Mouse (Mus musculus): ENCODE results near the gene Cdh15. TPM values are rescaled to one million over a fixed set of nuclear protein-coding genes. Genes with fewer than 3 reads are reported as not detected.
A peak's percentile ranks its signal among the peaks of the same experiment; 100 is the strongest.

Gene Cdh15
- under 1 TPM; 0.36 to 0.53 TPM for total RNA-seq (2021)
- long read RNA-seq, experiment 1, result 0 reads
- long read RNA-seq, experiment 2, partial matches to known transcripts, result 2 of 2 reads
- long read RNA-seq, experiment 2, other reads (novel, unspliced or antisense), result 0 of 2 reads

DNA sequence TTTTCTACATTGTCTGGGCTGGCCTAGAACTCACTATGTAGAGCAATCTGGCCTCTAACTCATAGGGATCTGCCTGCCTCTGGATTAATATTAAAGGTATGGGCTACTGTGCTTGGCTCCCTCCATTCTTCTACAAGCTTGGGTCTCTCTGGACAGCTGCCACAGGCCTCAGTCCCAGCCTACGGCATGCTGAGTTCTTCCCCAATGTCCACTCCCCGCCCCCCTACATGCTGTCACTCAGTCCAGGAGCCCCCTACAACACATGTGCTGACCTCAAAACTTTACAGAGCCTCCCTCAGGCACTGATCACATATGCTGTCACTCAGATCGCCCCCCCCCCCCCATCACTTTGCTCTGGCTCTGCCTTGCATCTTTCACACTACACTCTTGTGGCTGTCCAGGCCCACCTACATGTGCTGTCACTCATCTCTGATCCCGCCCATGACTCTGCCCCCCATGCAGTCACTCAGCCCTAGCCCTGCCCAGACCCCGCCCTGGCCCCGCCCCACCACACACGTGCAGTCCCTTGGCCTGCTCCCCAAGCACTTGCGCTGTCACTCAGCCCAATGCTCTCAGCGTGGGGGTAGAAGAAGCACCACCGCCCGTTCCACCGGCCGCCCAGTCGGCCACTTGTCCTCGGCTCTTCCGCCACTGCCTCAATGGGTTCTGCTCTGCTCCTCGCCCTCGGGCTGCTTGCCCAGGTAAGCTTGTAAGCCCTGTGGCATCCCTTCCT, at the start of gene Cdh15:
Cdh15 (plus strand) TSS at position 138 of the 733 bp plus-strand sequence.
- DNase-seq, result peak; percentile 57 to 58

DNA sequence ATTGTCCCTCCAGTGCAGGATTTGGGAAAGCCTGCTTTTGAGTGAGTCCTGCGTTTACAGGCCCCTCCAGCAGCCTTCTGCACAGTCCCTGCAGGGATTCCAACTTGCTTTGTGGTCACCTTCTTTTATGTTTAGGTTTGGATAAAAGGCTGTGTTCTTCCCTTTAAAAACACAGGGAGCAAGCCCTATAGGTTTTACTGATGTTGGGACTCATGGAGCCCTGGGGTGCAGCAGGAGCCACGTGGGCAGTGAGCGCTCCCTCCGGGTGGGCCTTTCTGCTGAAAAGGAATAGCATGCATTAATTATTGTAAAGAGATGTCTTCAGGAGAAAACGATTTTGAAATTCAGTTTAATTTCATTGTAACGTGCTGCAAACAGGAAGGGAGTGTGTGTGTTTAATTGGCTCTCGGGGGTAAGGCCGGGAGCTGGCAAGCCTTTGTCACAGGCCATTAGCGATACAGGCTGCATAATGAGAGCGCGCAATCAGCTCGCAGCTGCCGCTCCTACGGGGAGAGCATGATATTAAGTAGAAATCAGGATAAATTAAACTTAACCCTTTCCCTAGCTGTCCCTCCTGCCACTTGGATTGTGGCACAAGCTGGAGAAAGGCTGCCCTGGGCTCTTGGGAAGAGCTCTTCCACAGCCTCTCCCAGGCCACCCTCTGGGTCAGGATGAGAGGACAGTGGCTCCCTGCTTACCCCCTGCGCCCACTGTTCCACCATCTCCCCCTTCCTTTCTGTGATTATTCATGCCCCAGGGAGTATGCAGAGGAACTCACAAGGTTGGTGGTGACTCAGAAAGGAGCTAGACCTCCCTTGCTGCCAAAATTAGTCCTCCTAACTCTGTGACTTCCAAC, 43.6 kb upstream of the Cdh15 start:
- peak in 1 of 2 experiments; percentile 27 for DNase-seq

DNA sequence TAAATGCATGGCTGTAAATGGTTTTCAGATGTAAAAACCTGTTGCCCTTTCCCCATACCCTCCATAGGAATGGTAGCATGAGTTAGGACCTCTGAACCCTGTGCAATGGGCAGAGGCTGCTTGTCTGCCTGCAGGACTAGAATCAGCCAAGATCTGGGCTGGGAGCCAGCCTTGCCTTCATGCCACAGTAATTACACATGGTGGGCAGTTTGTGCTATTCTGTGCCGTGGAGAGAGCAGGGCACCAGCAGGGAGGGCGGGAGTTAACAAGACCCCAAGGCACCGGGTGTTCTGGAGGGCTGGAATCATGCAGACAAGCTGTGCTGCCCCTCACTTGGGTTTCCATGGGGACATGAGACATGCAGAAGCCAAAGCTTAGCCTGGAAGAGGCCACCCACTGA, 42.4 kb upstream of the Cdh15 start:
- DNase-seq, result peak in 1 of 2 experiments; percentile 69

DNA sequence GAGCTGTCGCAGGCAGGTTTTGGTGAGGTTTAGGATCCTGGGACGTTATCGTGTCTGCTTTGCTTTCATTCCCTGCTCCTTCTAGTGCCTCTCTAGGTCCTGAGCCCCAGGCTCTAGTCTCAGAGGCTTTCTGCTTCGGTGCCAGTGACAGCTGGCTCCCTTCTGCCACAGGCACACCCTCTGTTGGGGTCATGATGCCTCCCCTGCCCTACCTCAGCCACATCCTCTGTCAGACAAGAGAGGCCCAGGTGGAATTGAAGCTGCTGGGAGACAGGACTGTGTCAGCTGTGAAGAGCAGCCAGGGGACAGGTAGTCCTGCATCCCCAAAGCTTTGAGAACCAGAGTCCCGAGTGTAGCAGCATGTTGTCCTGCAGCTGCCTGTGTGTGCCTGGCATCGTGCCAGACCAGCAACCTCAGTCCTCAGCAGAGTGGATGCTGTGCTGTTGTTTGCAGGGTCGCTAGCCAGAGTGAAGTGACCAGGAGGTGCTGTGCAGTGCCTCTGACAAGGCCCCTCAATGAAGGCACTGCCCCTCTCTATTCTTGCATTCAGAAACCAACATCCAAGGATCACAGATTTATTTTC, 40.7 kb upstream of the Cdh15 start:
- DNase-seq, result no peak

DNA sequence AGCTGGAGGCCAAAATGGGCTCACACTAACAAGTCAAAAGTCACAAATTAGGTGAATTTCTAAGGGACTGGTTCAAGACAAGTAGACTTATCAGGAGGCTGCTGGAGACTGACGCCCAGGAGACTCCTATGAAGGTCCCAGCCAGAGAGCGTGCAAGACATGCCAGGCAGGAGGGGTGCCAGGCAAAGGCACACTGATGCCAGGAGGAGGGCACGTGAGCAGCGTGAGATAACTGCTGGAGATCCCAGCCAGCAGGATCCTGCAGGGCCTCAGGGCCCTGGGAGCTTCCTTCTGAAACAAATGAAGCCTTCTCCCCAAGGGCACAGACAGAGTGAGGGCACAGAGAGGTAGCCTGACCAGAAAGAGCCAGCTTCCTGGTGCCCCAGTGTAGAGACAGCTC, 39.9 kb upstream of the Cdh15 start:
- DNase-seq, result peak in 1 of 2 experiments; percentile 64

DNA sequence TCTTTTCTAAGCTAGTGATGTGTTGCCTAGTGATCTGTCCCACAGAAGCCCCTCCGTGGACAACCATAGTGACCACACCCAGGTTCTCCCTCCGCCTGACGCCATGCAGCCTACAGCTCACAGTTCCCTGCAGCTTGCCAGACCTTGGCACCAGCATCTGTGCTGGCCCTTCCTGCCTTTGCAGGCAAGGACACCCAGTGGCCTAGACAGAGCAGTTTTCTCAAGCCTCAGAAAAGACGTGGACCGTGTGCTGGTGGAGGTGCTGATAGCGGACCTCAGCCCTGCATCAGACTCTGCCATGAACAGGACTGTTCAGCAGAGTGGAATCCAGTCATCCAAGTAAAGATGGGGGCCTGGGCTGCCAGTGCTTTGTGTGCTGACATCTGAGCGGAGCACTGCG, 37.4 kb upstream of the Cdh15 start:
- DNase-seq, result peak; percentile 56 to 59

DNA sequence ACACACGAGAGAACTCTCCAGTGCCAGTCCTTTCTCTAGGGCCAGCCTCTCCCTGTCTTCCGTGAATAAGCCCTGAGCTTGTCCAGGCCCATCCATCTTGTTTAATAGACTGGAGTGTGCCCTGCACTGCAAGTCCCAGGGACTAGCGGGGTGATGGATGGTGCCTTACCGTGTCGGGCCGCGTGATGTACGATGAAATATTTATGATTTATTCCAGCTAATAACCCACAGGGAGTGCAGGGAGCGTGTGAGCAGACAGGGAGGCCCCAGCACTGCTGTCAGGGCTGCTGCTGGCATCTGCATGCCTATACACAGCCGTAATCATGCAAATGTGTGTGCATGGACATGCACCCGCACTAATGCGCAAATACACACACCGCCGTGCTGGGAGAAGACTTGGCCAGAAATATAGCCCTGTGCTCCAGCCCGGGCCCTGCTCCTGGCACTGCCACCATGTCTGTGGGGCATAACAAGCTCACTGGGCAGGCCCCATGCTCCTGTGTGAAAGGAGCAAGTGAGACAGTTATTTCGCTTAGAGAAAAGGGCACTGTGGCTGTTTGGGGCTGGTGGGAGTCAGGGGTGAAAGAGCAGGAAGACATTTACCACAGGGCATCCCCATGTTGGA, 35.8 kb upstream of the Cdh15 start:
- no peak for DNase-seq

DNA sequence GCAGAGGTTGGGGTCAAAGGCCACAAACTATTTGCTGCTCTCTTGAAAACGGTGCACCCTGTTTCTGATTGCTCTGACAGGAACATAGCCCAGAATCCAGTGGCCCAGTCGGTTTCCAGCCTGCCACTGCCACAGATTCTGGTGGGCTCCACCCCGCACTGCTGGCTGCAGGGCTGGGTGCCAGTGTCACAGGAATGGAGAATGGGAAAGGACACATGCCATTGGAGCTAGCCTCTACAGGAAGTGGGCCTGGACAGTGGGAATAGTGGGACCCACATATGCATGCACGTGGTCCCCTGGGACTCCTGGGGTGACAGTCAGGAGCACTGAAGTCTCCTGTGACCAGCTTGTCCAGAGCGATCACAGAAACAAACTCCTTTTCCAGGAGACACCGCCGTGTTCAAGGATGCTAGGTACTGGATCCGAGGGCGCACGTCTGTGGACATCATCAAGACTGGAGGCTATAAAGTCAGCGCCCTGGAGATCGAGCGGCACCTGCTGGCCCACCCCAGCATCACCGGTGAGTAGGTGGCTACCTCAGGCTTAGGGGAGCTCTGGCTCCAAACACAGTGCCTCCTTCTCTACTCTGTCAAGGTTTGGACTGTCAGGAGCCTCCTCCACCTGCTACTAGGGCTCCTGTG, 35.0 kb upstream of the Cdh15 start:
- no peak for DNase-seq

DNA sequence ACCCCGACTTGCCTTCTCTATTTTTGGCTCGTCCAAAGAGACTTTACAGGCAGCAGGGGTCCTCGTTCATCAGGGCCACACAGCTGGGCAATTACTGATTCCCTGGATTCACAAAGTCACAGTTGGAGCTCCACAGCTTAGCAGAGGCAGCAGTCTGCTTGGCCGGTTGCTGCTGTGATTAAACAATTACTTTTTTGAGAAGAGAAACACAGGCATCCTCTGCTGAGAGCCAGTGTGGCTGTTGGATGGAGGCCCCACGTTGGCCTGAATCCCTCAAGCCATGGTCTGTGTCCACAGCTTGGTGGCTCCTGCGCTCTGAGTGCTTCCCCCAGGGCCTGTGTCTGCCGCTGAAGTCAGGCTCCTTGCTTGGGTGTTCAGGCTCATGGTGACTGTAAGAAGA, 33.2 kb upstream of the Cdh15 start:
- no peak for DNase-seq

DNA sequence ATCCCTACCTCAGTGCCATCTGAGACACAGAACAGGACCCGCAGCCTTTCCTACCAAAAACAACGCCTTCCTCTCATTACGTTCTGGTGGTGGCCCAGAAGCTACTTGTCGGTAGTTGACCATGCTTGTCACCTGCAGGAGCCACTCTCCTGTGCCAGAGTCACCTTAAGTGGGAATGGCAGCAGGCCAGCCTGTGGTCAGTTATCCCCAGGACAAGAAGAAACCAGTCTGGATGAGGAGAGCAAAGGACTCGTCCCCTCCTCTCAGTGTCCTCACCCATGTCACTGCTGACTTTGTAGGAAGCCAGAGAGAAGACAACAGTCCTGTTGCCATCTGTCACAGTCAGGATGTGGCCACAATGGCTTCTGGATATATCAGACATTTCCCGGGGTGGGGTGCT, 30.8 kb upstream of the Cdh15 start:
- no peak for DNase-seq

DNA sequence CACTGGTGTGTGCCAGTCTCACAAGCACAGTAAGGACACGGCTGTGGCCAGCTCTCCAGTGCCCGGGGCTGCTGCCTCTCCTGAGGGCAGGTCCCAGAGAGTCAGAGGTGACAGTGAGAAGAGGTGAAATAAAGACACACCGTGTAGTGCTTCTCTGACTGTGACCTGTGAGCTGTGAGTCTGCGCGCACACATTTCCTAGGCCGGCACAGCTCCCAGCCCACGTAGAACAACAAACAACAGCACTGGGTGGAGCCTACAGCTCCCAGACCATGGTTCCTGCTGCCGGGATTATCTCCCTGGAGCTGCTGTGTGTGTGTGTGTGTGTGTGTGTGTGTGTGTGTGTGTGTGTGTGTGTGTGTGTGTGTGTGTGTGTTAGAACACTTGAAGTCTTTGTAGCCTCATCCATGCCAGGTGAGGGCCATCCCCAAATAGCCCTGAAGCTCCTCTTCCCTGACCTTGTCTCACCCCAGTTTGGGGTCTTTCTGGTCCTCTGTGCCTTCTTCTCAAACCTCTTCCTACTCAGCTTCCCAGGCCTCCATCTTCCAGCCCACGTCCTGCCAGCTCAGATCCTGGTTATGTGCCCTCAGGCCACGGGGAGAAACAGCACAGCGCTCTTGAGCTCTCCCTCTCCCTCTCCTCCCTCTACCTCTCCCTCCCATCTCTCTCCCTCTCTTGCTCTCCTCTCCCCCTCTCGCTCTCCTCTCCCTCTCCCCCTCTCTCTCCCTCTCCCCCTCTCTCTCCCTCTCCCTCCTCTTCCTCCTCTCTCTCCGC, 29.9 kb upstream of the Cdh15 start:
- no peak for DNase-seq

DNA sequence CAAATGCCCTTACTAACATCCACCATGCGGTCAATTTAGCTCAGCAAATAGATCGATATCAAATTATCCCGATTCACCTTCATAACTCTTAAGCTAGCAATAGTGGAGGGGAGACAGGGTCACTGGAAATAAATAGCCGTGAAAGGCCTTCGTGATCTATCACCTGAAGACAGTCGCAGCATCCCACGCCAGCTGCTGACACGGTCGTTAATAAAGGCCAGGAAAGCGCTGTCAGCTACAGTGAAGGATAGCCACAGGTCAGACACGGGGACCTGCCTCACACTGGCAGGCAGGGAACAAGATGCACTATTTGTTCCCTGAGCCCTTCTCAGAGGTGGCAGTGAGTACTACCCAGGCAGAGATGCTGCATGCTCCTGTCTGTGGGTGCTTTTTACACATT, 28.0 kb upstream of the Cdh15 start:
- DNase-seq, result no peak

DNA sequence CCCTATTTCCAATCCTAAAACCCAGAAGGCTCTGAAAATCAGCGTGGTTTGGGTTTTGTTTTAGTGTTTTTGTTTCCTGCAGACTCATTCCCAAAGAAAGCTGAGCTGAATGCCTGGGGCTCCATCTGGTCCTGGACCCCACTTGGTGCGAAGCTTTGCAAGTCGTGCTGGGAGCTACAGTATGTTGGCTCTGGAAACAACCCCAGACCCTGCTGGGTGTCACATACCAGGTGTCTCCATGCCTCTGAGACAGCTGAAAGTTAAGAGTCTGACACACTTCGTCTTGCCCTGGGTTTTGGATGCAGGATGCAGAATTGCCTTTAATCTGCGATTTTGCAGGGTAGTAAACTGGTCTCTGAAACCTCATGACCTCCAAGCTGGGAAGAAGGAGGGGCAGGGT, 23.2 kb upstream of the Cdh15 start:
- DNase-seq, result no peak

DNA sequence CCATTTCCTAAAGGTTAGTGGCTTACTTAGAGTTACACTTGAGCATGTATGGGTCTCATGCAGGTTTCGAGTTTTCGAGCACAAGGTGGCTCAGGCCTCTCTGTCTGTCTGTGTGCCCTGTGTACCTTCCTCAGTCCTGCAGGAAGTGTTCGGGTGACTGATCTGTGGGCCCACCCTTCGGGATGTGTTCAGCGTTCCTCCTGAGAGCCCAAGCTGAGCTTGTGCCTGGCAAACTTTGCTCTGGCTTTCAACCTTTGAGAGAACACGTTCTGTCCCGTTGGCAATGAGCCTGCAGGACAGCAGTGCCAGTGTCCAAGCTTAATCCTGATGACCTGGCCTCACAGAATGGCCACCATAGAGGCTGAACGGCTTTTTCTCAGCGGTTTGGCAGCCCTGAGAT, 22.8 kb upstream of the Cdh15 start:
- DNase-seq, result no peak

DNA sequence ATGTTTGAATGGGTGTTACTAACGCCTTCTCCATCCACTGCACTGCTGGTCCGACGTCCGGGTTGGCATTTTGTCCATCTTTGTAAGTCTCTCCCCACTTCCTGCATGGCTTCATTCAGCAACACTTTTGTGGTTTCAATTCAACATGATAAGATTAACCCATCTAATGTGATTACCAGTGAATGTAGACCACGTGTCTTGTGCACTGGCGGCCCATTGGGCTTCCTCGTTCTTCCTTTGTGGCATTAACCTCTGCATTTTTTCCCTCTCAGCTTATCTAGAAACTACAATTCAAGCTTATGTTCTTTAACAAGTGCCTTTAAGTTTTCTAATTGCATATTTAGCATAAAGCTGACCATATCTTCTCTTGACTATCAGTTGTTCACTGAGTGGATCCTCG, 22.4 kb upstream of the Cdh15 start:
- no peak for DNase-seq

DNA sequence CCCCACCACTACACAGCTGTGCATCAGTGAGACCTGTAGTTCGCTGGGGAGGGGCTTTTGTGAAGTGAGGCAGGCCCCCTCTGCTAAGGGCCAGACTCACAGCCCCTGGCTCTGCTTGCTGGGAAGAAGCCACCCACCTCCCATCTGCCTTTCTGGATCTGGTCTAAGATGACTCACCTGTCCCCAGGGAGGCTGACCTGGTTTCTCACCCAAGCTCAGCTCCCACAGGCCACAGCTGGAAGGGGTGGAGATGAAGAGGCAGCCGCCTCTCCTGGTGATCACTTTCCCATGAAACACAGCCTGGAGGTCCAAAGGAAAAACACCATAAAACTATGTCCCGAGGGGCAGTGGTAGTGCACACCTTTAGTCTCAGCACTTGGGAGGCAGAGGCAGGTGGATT, 18.4 kb upstream of the Cdh15 start:
- DNase-seq, result no peak

DNA sequence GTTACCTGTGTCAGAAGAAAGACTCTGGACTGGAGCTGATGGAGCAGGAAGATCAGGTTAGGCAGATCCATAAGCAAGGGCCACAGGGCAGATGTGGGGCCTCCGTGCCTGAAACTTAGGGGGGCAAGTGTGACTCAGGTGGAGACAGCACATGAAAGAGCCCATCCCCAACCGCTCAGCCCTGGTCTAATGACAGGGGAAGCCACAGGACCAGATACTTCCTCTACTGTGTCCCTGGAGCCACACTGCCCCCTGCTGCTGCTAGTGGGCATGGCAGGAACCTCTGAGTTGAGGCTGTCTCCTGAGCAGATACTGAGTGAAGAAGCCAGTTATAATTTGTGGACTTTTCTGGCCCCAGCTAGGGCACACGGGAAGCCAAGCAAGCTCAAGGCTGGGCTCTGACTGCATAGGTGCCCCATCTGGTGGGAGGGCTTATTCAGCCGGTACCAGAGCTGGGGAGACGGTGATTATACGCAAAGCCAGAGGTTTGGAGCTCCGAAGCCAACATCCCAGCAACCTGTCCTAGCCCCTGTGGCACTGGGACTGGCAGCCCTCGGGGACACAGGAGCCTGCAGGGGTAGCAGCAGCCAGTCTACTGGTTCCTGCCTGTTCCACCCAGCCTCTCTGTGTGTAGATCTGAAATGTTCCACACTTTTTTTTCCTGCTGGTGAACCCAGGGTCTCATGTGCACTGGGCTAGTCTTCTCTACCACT, 17.3 kb upstream of the Cdh15 start:
- DNase-seq, result peak; percentile 90 to 92

DNA sequence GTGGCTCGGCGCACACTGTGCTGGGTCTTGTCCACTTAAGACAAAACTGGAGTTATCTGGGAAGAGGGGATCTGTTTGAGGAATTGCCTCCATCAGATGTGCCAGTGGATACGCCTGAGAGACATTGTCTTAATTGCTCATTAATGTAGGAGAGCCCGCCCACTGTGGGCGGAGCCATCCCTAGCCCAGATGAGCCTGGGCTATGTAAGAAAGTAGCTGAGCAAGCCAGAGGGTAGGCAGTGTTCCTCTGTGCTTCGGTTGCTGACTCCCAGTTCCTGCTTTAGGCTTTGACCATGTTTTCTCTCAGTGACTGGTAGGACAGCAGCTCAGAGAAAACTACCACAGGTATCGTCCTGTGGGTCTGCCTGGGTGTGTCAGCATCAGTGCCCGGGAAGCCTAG, 13.3 kb upstream of the Cdh15 start:
- no peak for DNase-seq

DNA sequence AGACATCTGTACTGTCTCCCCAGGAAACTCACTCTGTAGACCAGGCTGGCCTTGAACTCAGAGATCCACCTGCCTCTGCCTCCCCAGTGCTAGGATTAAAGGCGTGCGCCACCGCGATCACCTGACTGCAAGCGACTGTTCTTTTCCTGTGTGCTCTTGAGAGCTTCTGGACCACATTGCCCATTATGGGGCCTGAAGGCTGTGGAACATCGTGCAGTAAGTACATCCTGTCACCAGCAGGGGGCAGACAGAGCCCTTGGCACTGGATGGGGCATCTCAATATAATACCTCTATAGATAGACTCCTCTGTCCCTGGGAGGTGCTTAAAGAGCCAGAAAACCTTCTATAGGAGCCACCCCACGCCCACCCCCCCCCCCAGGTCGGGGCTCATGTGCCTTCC, 12.8 kb upstream of the Cdh15 start:
- DNase-seq, result peak; percentile 80 to 88

DNA sequence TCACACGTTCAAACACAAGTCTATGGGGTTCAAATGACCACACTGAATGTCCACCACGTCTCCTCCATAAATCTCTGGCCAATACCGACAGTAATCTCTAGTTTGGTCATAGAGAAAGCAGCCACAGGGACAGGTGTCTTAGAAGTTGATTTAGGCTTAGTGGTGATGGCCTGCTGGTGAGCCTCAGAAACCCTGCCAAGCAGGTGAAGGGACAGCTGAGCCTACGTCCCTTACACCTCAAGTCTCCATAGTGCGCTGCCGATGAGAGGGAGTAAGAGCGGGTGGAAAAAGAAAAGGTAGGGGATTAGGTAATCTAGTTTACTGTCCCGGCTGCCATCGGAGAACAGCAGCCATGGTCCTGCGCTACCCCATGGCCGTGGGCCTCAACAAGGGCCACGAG, 11.6 kb upstream of the Cdh15 start:
- no peak for DNase-seq

DNA sequence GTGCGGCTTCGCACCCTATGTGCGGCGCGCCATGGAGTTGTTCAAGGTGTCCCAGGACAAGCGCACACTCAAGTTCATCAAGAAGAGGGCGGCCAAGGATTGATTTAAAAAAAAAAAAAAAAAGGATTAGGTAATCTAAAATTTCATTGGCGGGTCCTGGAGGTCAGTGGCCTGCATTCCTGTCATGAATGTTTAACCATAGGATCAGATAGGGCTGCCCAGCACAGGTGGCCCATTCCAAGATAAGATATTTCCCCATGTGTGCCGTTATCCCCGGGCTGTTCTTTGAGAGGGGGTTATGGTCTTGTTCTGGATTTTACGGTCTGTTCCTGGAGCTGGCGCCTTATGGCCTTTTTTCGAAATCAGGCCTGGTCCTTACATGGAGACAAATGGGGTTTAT, 11.1 kb upstream of the Cdh15 start:
- DNase-seq, result no peak

Data from adrenal gland, postnatal 36 days (tissue).